Mouse (Mus musculus) E14TG2a.4 (cell line): Measurements from ENCODE around the gene Gast.
"Not testable (repeated sequence)": the region's sequence is repeated elsewhere in the genome, so short reads cannot be mapped to it uniquely, and the experiment has no call there.

Experiments used
- H3K27me3 ChIP-seq: 2 replicates; pipeline ENCODE4 v1.6.1; 2014; ENCODE audit warnings: low read length, control low read depth; ENCODE audit not compliant: insufficient read depth
- H3K36me3 ChIP-seq: 2 replicates; pipeline ENCODE4 v1.6.1; 2014; ENCODE audit warnings: low read length, control low read depth; ENCODE audit not compliant: insufficient read depth
- H3K4me1 ChIP-seq: replicated peaks from 2 replicates; pipeline ENCODE4 v1.6.1; 2014; ENCODE audit warnings: low read depth, low read length, control low read depth
- H3K4me3 ChIP-seq: replicated peaks from 2 replicates; pipeline ENCODE4 v1.5.1; 2014; ENCODE audit warnings: mild to moderate bottlenecking, low read length
- H3K9me3 ChIP-seq: 2 replicates; pipeline ENCODE4 v1.6.1; 2014; ENCODE audit warnings: low read length, control low read depth
- CTCF ChIP-seq: conservative IDR thresholded peaks from 2 replicates; pipeline ENCODE4 v1.5.1; 2014; ENCODE audit warnings: low read length
- NANOG ChIP-seq: IDR thresholded peaks from 2 replicates; pipeline ENCODE4 v1.6.1; 2014; ENCODE audit warnings: borderline replicate concordance, low read length, mixed read lengths
- POU5F1 ChIP-seq: IDR thresholded peaks from 2 replicates; pipeline ENCODE4 v1.6.1; 2014; ENCODE audit warnings: low read length, borderline replicate concordance

Gene Gast

GRCm38 (mm10) chr11:100298274-100299036 lies 35.8 kb upstream of the Gast start:
- peak overlapping the region; percentile 65 for H3K4me3 ChIP-seq
- peaks cover 26% of the 10 kb centered on the region for H3K4me1 ChIP-seq
- H3K27me3 ChIP-seq, result 0 out of 2 replicates have a peak, but pooled peaks cover 4% of the 10 kb centered on the region
- H3K9me3 ChIP-seq, result no peaks in the 10 kb centered on the region; the same call in 1 of the 2 replicates
- TF ChIP-seq NANOG, result no peak
- peak; percentile 81 for TF ChIP-seq CTCF
- H3K36me3 ChIP-seq, result no peaks in the 10 kb centered on the region

DNA sequence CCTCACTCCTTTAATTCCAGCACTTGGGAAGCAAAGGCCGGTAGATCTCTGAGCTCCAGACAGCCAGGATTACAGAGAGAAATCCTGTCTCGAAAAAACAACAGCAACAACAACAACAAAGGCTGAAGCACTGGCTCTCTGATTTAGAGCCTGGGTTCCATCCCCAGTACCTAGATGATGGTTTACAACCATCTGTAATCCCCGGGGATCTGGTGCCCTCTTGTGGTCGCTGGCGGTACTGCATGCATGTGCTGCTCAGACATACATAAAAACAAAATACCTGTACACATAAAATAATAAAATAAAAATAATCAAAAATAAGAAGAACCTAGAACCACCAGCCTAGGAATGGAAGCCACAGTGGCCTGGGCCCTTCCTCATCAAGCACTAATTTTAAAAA lies 33.9 kb upstream of the Gast start:
- Histone ChIP-seq H3K36me3 (no peaks in the 10 kb centered on the region), H3K9me3 (no peaks in the 10 kb centered on the region; the same call in 1 of the 2 replicates), H3K27me3 (0 out of 2 replicates have a peak, but pooled peaks cover 4% of the 10 kb centered on the region), H3K4me3 (no peak overlapping the region), H3K4me1 (peaks cover 29% of the 10 kb centered on the region)
- TF ChIP-seq POU5F1 (no peak), NANOG (no peak), CTCF (peak; percentile 100)

- no peaks in the 10 kb centered on the region for H3K9me3 ChIP-seq
- H3K36me3 ChIP-seq, result no peaks in the 10 kb centered on the region
- TF ChIP-seq POU5F1 (no peak), CTCF (no peak), NANOG (no peak)
- H3K27me3 ChIP-seq, result 0 out of 2 replicates have a peak, but pooled peaks cover under 1% of the 10 kb centered on the region
- no peak overlapping the region for H3K4me3 ChIP-seq
- peaks cover 34% of the 10 kb centered on the region for H3K4me1 ChIP-seq
These were observed 32.9 kb upstream of the Gast start for GRCm38 (mm10) chr11:100301292-100301691.

GRCm38 (mm10) chr11:100307900-100308299 lies 26.3 kb upstream of the Gast start:
- no peak for TF ChIP-seq CTCF
- no peak for TF ChIP-seq NANOG
- no peak for TF ChIP-seq POU5F1
- Histone ChIP-seq H3K4me3 (no peak overlapping the region), H3K27me3 (no peaks in the 10 kb centered on the region)

DNA sequence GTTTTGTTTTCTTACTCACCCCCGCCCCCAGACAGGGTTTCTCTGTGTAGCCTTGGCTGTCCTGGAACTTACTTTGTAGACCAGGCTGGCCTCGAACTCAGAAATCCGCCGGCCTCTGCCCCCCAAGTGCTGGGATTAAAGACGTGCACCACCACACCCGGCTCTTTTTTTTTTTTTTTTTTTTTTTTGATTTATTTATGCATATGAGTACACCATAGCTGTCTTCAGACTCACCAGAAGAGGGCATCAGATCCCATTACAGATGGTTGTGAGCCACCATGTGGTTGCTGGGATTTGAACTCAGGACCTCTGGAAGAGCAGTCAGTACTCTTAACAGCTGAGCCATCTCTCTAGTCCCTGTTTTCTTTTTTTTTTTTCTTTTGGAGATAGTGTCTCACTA lies 25.5 kb upstream of the Gast start:
- peaks cover 64% of the 10 kb centered on the region for H3K4me1 ChIP-seq
- not testable (repeated sequence) for H3K36me3 ChIP-seq, H3K4me3 ChIP-seq, H3K27me3 ChIP-seq, H3K9me3 ChIP-seq

More at GRCm38 (mm10) chr11:100307900-100308299, 26.3 kb upstream of the Gast start:
- Histone ChIP-seq H3K4me1 (peaks cover 58% of the 10 kb centered on the region), H3K36me3 (no peaks in the 10 kb centered on the region), H3K9me3 (no peaks in the 10 kb centered on the region)

DNA sequence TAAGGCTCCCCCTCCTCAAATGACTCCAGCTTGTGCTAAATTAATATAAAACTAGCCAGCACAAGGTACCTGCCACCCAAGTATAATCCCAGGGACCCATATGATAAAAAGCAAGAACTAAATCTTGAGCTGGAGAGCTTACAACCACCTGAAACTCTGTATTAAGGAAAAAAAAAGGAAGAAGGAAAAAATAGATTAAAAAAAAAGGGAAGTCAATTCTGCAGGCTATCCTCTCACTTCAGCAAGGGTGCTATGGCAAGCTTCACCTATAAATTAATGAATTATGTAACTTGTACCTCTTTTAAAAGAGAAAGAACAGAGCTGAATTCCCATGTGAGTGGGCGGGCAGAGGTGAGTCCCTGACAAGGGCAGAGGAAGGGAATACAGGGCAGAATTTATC lies 22.6 kb upstream of the Gast start:
- Histone ChIP-seq H3K36me3 (no peaks in the 10 kb centered on the region), H3K9me3 (no peaks in the 10 kb centered on the region), H3K4me1 (peaks cover 73% of the 10 kb centered on the region), H3K27me3 (no peaks in the 10 kb centered on the region), H3K4me3 (no peak overlapping the region)
- TF ChIP-seq NANOG (no peak), CTCF (no peak), POU5F1 (no peak)

GRCm38 (mm10) chr11:100312096-100312679 lies 22.0 kb upstream of the Gast start:
- Histone ChIP-seq H3K4me1 (peaks cover 73% of the 10 kb centered on the region), H3K9me3 (no peaks in the 10 kb centered on the region), H3K27me3 (no peaks in the 10 kb centered on the region), H3K36me3 (no peaks in the 10 kb centered on the region), H3K4me3 (no peak overlapping the region)
- TF ChIP-seq NANOG (no peak), POU5F1 (no peak), CTCF (no peak)

DNA sequence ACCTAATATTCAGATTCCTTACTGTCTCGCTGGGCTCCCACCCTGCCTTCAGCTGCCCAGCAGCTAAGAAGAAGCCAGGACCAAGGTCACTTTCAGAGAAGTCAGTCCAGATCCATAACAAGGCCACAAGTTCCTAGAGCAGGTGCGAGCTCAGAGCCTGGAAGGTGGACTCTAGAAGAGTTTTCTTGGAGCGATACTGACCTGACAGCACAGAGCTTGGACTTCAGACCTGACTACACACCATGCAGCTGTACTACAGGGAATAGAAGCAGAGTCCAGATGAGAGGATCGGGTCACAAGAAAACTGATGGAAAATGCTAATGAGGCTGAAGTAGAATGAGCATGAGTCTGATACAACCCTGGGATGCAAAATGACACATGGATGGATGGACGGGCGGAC lies 20.8 kb upstream of the Gast start:
- Histone ChIP-seq H3K9me3 (no peaks in the 10 kb centered on the region), H3K4me1 (peaks cover 73% of the 10 kb centered on the region), H3K4me3 (no peak overlapping the region), H3K27me3 (no peaks in the 10 kb centered on the region), H3K36me3 (no peaks in the 10 kb centered on the region)
- no peak for TF ChIP-seq CTCF
- no peak for TF ChIP-seq POU5F1
- TF ChIP-seq NANOG, result no peak

- Histone ChIP-seq H3K4me1 (peaks cover 75% of the 10 kb centered on the region), H3K4me3 (no peak overlapping the region), H3K36me3 (peaks cover 1% of the 10 kb centered on the region; the same call in 1 of the 2 replicates), H3K9me3 (no peaks in the 10 kb centered on the region), H3K27me3 (no peaks in the 10 kb centered on the region)
- no peak for TF ChIP-seq POU5F1
- TF ChIP-seq CTCF, result no peak
- TF ChIP-seq NANOG, result no peak
These were observed 18.8 kb upstream of the Gast start for GRCm38 (mm10) chr11:100315439-100315838.
